Mouse (Mus musculus) layer of hippocampus, adult 9-10 months (tissue): Measurements from ENCODE around the gene Acer2.
A peak's percentile ranks its signal among the peaks of the same experiment; 100 is the strongest.
"Not testable (repeated sequence)": the region's sequence is repeated elsewhere in the genome, so short reads cannot be mapped to it uniquely, and the experiment has no call there.

Experiments
- DNase-seq: peaks from one replicate; pipeline ENCODE4 v3.0.0; 2022; ENCODE audit warnings: low spot score

Acer2 gene

DNA sequence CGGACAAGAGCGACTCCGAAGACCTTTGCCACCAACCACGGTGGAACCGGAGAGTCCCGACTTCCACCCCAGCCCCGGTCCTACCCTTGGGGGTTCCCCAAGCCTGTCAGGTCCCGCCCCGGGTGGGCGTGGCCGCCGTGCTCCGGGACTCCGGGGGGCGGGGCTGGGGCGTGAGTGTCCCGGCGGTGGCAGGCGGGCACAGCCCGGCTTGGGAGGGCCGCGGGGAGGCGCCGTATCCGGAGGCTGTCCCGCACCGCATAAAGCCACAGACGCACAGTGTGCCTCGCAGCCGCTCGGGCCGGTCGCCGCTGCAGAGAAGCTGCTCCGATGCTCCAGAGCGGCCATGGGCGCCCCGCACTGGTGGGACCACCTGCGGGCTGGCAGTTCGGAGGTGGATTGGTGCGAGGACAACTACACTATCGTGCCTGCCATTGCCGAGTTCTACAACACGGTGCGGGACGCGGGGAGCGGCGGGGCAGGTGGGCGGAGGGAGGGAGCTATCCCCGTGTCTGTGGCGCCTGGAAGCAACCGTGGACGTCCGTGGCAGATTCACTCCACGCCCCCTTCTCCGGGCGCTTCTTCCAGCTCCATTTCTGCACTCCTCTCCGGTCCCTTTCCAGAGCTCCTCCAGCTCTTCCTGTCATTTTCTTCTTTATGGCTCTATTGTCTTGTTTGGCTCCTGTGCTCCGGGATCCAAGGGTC is at the start of gene Acer2:
Acer2 (plus strand) TSS at position 251 of the 702 bp plus-strand sequence.
- peak; percentile 66 for DNase-seq

DNA sequence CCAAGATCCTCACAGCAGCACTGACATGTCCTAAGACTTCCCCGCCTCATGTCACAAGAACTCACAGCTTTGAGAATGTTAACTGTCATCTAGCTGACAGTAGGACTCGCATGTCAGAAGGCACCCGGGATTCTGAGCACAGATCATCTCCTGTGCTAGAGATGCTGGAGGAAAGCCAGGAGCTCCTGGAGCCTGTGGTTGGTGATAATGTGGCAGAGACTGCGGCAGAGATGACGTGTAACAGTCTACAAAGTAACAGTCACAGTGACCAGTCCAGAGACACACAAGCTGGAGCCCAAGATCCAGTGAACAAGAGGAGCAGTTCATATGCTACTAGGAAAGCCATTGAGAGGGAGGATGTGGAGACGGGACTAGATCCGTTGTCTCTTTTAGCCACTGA is 49.1 kb upstream of the Acer2 start:
- no peak for DNase-seq

DNA sequence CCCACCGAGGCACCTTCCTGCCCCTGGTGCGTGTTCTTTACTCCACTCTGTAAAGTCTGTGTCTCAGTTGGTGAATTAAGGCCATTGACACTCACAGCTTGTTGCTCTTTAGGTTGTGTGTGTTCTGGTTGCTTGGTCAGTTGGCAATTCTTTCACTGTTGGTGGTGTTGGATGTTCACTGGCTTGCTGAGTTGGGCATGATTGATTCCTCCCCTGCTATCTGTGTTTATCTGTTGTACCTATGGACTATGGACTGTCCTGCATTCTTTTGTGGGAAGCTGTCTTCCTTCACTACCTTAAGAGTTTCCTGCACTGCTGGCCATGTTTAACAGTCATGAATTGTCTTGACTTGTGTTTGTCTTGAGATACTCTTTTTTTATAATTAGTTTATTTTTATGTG is 42.3 kb upstream of the Acer2 start:
- DNase-seq: no peak

DNA sequence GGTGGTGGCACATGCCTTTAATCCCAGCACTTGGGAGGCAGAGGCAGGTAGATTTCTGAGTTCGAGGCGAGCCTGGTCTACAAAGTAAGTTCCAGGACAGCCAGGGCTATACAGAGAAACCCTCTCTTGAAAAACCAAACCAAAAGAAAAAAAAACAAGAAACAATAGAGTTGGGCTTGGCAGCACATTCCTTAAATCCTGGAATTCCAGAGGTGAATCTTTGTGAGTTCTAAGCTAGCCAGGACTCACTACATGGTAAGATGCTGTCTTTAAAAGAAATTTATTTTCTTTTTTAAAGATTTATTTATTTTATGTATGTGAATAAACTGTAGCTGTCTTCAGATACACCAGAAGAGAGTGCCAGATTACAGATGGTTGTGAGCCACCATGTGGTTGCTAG is 33.1 kb upstream of the Acer2 start:
- DNase-seq: not testable (repeated sequence)

DNA sequence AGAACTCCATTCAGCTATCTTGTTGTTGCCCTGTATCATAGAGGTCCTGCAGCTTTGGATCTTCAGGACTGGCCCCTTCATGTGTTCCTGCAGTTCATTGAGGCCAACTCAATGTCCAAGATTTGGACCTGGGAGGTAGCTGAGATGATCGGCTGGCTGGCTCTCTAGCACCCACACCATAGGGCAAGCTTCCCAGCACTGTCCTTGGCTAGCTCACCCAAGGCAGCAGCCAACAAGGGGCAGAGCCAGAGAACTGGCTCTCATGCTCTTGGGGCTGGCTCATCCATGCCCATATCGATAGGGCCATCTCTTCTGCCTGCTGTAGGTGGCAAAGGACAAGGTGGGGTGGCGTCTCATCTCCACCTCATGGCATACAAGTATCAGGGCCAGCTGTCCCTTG is 28.8 kb upstream of the Acer2 start:
- no peak for DNase-seq

GRCm38 (mm10) chr4:86847246-86847645 is 26.9 kb upstream of the Acer2 start:
- no peak for DNase-seq

DNA sequence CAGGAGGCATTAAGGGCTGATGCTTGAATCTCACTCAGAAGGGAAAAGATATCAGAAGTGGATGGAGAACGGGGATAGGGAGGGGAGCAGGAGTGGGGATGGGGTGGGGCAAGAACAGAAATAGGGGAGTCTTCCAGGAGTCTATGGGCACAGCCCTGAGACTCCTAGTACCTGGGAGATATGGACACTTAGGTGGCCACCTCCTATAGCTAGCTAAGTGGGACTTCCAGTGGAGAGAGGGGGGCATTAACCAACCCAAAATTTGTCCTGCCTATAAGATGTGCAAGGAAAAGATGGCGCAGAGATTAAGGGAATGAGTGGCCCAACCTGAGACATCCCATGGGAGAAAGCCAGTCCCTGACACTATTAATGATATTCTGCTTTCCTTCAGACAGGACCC is 22.9 kb upstream of the Acer2 start:
- no peak for DNase-seq

DNA sequence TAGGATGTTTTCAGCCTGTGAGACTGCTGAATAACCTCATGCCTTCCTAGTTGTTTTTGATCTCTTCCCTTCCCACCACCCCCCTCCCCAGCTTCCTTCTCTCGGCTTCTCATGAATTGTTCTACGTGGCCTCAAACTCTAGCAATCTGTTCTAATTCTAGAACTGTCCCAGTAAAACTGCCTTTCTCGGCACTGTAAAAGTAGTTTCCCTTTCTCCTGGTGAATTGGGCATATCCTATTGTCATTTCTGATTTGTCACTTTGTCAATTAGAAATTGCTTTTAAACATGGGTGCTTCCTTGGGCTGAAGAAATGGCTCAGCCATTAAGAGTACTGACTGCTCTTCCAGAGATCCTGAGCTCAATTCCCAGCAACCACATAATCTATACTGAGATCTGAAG is 22.2 kb upstream of the Acer2 start:
- no peak for DNase-seq

- no peak for DNase-seq
These were observed 21.2 kb upstream of the Acer2 start for GRCm38 (mm10) chr4:86852813-86853590.

DNA sequence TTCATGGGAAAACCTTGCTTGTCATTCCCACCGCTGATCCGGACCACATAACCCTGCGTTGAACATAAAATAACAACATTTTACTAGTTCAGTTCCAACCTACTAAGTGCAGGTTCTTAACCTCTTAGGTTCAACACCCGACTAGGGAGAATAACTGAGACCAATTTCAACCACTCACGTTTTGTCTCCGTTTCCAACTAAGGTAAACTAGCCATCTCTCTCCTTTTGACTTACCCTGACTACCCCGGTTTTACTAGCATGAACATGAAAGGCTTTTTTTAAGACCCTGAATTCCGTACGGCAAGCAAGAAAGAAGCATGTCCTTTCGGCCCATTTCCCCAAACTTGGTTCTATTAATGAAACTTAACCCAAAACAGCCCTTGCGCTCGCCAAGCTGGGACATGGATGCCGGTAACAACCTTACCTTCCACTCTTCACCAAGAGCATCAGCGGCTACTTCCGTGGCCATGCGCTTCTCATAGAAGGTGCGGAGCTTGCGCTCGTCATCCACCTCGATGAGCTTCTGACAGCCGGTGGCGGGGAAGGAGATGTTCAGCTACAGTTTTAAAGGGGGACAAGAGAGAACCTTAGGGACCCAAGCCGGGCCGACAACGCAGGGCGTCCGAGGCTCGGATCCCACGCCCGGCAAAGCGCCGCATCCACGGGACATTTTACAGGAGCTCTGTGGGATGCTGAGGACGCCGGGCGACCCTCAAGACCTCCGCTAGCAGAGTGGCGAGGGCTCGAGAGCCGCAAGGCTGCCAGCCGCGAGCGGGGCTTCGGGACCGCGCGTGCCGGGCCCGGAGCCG is 17.7 kb upstream of the Acer2 start:
- no peak for DNase-seq

GRCm38 (mm10) chr4:86857113-86858069 is 16.8 kb upstream of the Acer2 start, which contains the start of gene Rps6:
TSS of gene Rps6 (minus strand) at chr4:86857412.
- peak; percentile 91 for DNase-seq

GRCm38 (mm10) chr4:86858070-86858440 is 16.1 kb upstream of the Acer2 start:
- no peak for DNase-seq

DNA sequence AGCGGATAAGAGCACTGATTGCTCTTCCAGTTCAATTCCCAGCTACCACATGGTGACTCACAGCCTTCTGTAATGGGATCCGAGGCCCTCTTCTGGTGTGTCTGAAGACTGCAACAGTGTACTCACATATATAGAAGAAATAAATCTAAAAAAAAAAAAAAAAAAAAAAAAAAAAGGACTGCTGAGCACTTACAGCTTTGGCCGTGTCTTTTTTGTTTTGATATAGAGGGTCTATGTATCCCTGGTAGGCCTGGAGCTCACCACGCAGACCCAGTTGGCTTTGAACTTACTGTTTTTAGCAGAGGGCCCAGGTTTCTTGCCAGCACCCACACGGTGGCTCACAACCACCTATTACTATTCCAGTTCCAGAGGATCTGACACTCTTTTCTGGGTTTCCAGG is 10.1 kb upstream of the Acer2 start:
- no peak for DNase-seq

DNA sequence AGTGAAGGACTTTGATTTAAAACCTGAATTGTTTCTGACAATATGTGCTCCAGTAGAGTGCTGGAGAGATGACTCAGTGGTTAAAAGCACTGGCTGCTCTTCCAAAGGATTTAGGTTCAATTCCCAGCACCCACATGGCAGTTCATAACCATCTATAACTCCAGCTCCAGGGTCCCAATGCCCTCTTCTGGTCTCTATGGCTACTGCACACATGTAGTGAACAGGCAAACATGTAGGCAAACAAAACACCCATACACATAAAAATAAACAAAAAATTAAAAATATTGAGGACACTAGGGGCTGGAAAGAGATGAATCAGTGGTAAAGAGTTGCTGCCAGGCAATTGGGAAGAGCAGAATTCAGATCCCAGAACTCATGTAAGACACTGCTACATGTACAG is 2.2 kb upstream of the Acer2 start:
- DNase-seq: no peak

GRCm38 (mm10) chr4:86873072-86873471 is 1.1 kb upstream of the Acer2 start:
- no peak for DNase-seq

DNA sequence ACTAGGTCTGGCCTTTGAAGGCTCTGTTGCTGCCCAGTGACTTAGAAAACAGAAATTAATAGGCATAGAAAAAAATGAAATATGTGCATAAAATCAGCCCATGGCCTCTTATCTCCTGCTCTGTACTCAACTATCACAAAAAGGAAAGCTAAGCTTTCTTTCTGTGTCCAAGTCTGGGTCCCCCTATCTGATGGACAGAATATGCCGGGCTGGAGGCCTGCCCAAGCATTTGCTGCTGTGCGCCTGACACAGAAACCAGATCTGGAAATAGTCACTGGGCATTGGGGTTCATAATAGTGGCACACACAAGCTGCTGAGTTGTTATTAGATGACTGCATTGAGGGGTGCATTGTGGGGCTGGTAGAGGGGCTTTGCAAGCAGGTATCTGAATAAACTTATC is 5.3 kb downstream of the Acer2 start:
- DNase-seq: no peak

GRCm38 (mm10) chr4:86881178-86881577 is 7.0 kb downstream of the Acer2 start:
- no peak for DNase-seq

- DNase-seq: no peak
These were observed 8.2 kb downstream of the Acer2 start for GRCm38 (mm10) chr4:86882413-86882812.

DNA sequence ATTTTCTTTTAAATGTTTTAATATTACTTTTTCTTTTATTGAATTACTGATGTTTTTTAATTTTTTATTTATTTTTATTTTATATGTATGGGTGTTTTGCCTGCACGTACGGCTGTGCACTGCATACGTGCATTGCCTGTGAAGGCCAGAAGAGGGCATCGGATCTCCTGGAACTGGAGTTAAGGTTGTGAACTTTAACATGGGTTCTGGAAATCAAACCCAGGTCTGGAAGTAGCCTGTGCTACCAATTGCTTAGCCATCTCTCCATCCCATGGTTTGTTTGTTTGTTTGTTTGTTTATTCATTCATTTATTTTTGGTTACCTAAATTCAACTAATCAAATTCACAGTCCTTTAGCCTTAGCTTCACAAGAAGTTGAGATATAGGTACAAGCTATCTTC is 10.7 kb downstream of the Acer2 start:
- no peak for DNase-seq

GRCm38 (mm10) chr4:86885790-86886159 is 11.6 kb downstream of the Acer2 start:
- no peak for DNase-seq

GRCm38 (mm10) chr4:86886160-86886878 is 12.1 kb downstream of the Acer2 start:
- no peak for DNase-seq
